Mouse (Mus musculus) neutrophil, adult 5-6 weeks (primary cell): Measurements from ENCODE around the gene Sphk1. TPM values are rescaled to one million over a fixed set of nuclear protein-coding genes. Genes with fewer than 3 reads are reported as not detected.
A peak's percentile ranks its signal among the peaks of the same experiment; 100 is the strongest.

ENCODE experiments used
- ATAC-seq: fragments of 151-379, 151-347 bp; 2 replicates; pipeline ENCODE4 v1.8.0; 2017; ENCODE audit warnings: mild to moderate bottlenecking, moderate TSS enrichment; ENCODE audit not compliant: insufficient number of reproducible peaks, poor library complexity, low FRiP score, severe bottlenecking; ENCODE audit errors: extremely low read depth
- total RNA-seq: library from RNA; stranded (forward); fragments of 200-1000 nt; gene quantifications from 2 replicates; pipeline ENCODE4 v1.2.3, GENCODE M21; 2017

Gene Sphk1
- total RNA-seq, 1 experiment from 2014 or later: not detected

DNA sequence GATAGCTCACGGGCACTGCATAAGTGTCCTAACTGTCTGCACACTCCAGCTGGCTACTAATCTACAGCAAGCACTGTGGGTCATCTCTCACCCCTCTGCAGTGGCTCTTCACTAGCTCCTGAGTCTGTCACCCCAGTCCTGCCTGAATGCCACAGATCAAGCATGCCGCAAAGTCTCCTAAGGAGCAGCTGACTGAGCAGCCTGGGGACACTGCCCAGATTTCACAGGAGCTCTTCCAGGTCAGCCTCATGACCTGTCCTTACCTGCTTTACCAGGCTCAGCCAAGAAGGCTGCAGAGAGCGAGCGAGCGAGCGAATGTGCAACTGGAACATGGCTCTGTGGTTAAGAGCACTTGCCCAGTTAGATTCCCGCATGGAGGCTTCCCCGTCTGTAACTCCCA is 36.8 kb downstream of the Sphk1 start:
- no peak for ATAC-seq

DNA sequence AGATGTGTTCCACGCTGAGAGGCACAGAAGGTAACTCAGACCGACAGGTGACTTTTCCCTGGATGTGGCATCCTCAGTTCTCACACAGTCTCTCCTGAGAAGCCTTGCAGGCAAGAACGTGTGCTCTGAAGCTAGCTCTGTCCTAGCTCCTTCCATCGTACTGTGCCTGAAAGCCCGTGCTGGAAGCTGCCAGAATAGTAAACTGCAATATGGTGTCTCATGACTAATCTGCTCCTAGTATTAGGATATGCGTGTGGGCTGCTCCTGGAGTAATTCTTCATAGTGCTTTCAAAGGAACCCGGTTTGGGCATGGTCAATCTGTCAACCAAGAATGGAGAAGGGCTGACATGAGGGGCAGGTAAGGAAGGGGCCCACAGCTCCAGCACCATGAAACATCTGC is 40.1 kb downstream of the Sphk1 start:
- no peak for ATAC-seq

DNA sequence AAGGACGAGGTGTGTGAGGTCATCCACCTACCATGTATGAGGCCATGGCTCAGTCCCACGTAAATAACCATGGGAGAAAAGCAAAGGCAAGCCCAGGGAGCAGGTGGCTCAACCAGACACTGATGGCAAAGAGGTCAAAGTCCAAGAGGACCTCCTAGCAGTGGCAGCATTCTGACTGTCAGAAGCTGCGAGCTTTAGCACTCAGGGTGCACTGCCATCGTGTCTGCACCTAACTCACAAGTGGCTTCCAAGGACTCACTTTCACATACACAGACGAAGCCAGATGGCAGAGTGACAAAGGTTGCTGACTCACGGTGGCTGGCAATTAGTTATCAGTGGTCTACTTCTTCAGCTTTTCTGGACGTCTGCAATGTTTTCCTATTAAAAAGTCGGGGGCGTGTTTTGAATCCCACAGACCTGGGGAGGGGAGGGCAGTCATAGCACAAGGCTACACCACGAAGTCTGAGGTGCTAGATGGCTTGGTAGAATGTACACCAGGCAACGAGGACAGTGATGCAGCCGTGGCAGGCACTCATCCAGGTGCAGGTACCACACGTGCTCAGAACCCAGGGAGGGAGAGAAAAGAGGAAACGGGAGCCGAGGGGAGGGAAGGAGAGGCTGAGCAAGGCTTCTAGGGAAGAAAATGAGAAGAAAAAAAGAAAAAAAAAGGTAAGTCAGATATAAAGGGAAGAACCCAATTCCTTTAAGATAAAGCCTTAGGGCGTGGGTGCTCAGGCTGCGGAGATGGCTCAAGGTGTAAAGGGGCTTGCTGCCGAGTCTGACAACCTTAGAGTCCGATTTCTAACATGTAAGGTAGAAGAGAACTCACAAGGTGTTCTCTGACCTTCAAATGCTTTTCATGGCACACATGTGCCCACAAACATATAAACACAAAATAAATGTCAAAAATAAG is 41.3 kb downstream of the Sphk1 start:
- no peak for ATAC-seq

DNA sequence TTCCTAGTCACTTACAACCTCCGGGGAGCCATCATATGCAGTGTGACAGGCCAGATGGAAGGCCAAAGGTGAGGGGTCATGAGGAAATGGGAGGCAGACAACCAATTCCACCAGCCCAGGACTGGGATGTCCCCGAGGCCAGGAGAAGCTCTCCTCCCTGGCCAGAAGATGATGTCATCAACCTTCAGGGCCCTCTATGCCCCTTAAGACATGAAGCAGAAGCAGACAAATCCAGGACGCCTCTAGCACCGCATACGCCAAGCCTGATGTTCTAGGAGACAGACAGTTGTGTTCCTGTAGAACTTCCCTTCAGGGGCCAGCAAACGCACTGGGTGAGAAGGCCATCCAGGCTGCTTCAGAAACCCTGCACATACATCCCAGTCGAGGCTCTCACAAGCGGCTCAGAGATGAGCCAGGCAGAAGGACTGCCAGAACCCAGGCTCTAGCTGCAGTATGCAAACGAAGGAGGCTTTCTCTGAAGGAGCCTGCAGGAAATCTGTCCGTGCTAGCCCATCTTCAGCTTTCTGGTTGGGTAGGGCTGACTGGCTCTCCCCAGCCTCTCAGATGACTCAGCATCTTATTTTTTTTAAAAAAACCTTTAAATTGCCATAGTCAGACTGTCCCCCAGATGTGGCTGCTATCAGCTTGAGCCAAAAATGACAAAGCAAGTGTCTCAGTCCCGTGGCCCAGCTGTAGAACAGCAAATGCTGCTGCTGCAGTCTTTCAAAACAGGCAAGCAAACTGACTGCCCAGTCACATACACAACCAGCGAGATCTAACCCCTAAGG is 42.2 kb downstream of the Sphk1 start:
- no peak for ATAC-seq

DNA sequence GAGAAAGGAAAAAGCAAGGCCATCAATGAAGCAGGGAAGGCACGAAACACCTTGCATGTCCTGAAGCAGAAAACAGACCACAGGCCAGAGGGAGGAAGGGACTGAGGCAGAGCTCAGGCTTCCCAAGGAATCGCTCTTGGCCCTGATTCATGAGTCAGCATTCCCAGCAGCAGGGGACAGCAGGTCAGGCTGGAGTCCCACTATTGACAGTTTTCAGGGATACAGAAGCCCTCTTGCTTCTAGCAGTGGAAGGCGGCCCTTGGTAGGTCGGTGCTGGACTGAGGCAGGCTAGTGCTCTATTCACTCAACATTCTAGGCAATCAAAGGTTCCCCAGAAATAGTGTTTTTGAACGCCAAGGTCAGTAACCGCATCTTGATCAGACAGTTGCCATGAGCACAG is 43.8 kb downstream of the Sphk1 start:
- ATAC-seq: no peak

DNA sequence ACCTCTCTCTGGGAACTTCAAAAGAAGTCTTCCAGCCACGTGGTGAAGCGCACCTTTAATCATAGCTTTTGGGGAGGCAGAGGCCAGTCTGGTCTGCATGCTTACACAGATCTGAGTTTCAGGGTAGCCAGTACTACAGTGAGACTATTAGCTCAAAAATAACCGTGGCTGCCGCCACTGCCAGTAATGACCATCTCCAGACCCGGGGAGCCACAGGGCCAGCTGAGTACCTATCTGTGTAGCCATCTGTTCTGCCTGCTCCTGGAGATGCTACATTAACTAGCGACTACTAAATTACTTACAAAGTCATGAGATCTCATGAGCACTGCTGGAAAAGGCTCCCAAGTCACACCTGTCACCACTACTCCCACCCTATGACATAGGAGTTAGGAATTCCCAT is 44.3 kb downstream of the Sphk1 start:
- ATAC-seq: no peak

DNA sequence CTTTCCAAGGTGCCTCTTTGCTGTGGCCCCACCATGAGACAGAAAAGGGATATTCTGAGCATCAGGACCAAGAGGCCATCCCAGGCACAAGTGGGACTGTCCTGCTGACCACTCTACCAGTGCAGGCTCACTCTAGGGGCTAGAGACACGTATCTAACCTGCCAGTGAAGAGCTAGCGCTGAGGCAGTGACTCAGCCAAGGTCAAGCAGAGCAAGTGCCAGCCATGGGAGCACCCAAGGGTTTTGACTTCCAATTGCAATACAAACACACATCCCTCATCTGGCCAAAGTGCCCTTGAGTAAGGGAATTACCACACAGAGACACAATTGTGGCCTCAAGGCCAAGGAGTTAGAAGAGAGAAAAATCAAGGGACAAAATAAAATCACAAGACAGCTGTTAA is 44.7 kb downstream of the Sphk1 start:
- no peak for ATAC-seq

DNA sequence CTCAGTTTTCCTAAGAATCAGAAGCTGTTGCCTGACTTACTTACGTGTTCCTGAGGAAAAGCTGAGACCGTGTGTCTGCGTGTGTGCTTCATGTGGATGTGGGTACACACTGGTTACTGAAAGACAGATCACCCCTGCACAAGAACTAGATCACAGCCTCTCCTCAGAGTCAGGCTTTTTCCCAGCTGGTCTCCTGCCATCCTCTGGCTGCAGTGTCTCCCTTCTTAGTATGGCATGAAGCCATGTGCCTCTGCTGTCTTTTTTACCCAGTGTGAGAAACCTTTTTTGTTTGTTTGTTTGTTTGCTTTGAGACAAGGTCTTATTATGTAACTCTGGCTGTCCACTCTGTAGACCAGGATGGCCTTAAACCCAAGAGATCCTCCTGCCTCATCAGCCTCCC is 48.6 kb downstream of the Sphk1 start:
- ATAC-seq: no peak

DNA sequence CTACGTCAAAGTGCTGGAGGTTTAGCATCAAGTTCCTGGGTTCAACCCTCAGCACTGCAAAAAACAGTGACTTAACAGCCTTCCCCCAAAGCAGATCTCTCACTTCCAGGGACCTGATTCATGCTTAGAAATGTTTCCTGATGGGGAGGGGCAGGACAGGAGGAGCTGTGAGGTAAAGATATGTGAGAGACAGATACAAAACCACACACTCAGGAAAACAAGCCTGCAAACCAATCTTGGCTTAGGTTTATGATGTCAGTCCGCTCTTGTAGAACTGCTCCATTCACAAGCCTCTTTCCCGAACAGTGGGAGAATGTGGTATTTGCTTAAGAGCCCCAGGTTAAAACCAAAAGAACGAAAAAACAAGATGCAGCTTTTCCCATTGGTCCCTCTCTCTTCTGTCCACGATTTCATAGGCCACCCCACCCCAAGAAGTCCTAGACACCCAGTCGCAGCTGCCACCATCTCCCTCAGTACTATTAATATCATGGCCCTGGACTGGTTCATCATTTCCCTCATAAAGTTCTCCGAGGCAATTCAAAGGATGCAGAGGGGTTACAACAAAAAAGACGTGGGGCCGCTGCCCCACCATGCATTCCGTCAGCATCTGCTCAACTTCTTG is 49.4 kb downstream of the Sphk1 start:
- ATAC-seq: no peak

DNA sequence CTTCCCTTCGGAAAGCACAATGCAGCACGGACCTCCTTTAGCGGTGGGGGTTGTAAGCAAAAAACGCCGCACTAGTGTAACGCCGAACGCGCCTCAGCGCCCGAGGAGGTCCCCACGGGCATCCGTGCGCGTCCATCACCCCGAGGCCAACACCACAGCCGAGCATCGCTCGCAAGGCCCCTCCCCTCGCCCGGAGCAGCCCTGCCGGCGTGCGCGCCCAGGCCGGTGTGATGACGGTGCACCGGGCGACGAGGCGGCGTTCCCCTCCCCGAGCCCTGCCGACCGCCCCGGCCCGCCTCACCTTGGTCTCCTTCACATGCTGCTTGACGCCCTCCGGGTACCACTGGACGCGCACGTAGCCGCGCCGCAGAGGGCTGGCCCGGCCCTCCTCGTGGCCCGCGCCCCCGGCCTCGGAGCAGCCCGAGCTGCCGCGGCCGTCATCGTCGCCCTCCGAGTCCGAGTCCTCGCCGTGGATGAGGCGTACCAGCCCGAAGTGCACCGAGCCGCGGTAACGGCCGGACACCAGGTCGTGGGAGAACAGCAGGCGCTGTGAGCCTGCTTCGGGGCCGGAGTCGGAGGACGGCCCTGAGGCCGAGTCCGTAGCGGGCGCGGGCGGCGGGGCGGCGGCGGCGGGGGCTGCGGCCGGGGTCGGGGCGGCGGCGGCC is 50.1 kb downstream of the Sphk1 start:
- peak; percentile 24; the same call in 1 of the 2 replicates for ATAC-seq

DNA sequence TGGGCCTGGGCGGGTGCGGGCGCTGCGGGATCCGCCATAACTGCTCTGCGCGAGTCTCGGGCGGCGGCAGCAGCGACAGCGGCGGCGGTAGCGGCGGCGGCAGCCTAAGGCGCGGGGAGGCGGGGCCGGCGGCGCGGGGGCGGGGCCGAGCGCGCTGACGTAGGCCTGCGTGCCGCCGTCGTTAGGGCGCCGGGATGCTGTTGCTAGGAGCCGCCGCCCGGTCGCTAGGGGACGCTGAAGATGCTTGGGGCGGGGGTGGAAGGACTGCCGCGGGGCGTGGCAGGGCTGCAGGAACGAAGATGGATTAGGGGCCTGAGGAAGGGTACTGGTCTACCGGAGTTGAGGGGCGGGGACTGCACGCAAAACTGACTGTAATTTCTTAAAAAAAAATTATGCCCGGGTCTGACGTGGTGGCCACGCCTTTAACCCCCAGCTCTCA is 50.7 kb downstream of the Sphk1 start, which contains the start of gene Ube2o:
Ube2o (minus strand) TSS at position 72 of the 439 bp plus-strand sequence.
- peak; percentile 89 for ATAC-seq

DNA sequence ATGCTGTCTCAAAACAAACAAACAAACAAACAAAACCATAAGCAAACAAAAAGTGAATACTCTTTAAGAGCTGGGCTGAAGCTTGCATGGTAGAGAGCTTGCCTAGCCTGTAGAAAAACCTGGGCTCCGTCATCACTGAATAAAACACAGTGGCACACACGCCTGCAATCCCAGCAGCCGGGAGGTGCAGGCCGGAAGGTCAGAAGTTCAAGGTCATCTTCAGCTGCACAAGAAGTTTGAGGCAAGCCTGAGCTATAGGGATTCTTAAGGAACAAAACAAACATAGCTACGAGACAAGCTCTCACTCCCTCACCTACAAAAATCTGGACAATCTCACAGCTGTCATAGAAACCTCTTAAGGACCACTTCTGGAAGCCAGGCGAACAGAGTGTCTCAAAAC is 55.0 kb downstream of the Sphk1 start:
- ATAC-seq: no peak

Other genes with a start within 250 kb of the Sphk1 start
- not detected in 2 replicates for gene Galr2, start 250.0 kb upstream of the Sphk1 start, total RNA-seq
- gene Exoc7, start 223.7 kb upstream of the Sphk1 start, total RNA-seq: 30.4 and 46.9 TPM in 2 replicates
- 0.25 TPM in 1 of 2 replicates, not detected in the other for gene Foxj1, start 195.5 kb upstream of the Sphk1 start, total RNA-seq
- 16.0 and 17.0 TPM in 2 replicates for gene Rnf157, start 117.9 kb upstream of the Sphk1 start, total RNA-seq
- 82.2 and 89.0 TPM in 2 replicates for gene Ubald2, start 96.8 kb upstream of the Sphk1 start, total RNA-seq
- 0.25 TPM in 1 of 2 replicates, not detected in the other for gene Qrich2, start 64.7 kb upstream of the Sphk1 start, total RNA-seq
- gene Prpsap1, start 36.7 kb upstream of the Sphk1 start, total RNA-seq: 38.2 and 47.6 TPM in 2 replicates
- 47.6 and 47.9 TPM in 2 replicates for gene Ube2o, start 50.5 kb downstream of the Sphk1 start, total RNA-seq
- not detected in 2 replicates for gene Aanat, start 55.5 kb downstream of the Sphk1 start, total RNA-seq
- 55.6 and 69.0 TPM in 2 replicates for gene Rhbdf2, start 96.1 kb downstream of the Sphk1 start, total RNA-seq
- gene Prcd, start 122.6 kb downstream of the Sphk1 start, total RNA-seq: not detected in 2 replicates
- 0.49 and 0.58 TPM in 2 replicates for gene Cygb, start 123.4 kb downstream of the Sphk1 start, total RNA-seq
- gene St6galnac1, start 244.6 kb downstream of the Sphk1 start, total RNA-seq: 0.37 and 0.47 TPM in 2 replicates